Mouse (Mus musculus): ENCODE measurements at regions not wholly inside any gene's neighbourhood (a gene's known extent, or its start where the extent isn't known, plus 50 kb on each side); places are given as distances from the start of the nearest gene placed in this dataset.

DNA sequence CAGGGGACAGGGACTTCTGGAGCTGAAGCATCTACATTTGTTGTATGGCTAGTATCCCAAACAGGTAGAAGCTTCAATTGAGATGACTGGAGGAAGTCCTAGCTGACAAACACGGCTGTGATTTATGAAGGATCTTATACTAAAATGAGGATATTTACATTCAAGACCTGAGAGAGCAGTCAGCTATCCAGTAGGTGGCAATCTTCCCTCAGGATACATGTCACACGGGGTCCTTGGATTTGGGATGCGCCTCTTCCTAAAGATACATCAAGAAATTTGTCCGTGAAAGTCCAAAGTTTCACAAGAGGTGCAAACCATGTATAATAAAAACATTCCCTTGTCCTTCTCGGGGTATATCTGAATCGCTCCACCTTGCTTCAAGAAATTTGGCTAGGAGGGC lies 577.8 kb upstream of the Itga1 start:
- no peak for TF ChIP-seq TAL1 (conservative IDR thresholded peaks at IDR 0.05; ENCODE audit: low read depth, low read length)
- no peak for TF ChIP-seq CTCF (IDR thresholded peaks at IDR 0.05; ENCODE audit: low read depth, low read length)

Data from G1E (cell line).